Comparison of ENCODE assay signal across 20 mouse cellular contexts in genomic region chr1:106273801-106274200, GRCm38 (mm10).
"Had no signal": no experiment of that assay in that cellular context is flagged by ENCODE, and none has a peak within 500 bp of the region (broad histone marks: within the 10 kb centered on the region; RNA-seq: fewer than 3 reads in every experiment).

No protein-coding gene starts in this region.

- H3K27ac ChIP-seq: liver, embryonic 15.5 days; lung, embryonic 15.5 days; macrophage; midbrain, embryonic 12.5 days; midbrain, embryonic 15.5 days; neural tube, embryonic 12.5 days; stomach, embryonic 15.5 days; stomach, postnatal 0 days had no signal

- H3K36me3 ChIP-seq: liver, embryonic 15.5 days; lung, embryonic 15.5 days; midbrain, embryonic 12.5 days; midbrain, embryonic 15.5 days; neural tube, embryonic 12.5 days; stomach, embryonic 15.5 days had no signal

- H3K4me2 ChIP-seq: liver, embryonic 15.5 days; lung, embryonic 15.5 days; midbrain, embryonic 12.5 days; midbrain, embryonic 15.5 days; neural tube, embryonic 12.5 days; stomach, embryonic 15.5 days had no signal

- H3K9me3 ChIP-seq: liver, embryonic 15.5 days; lung, embryonic 15.5 days; megakaryocyte, embryonic 14.5 days; midbrain, embryonic 12.5 days; midbrain, embryonic 15.5 days; neural tube, embryonic 12.5 days; stomach, embryonic 15.5 days had no signal

- H3K27me3 ChIP-seq: liver, embryonic 15.5 days; lung, embryonic 15.5 days; megakaryocyte, embryonic 14.5 days; midbrain, embryonic 12.5 days; midbrain, embryonic 15.5 days; neural tube, embryonic 12.5 days; stomach, embryonic 15.5 days had no signal

- DNase-seq: liver, postnatal 0 days; lung, adult 2 months; lung, postnatal 14 days; right cerebral cortex, adult 18-20 months; right cerebral cortex, postnatal 25 days; right cerebral cortex, postnatal 4 days; spleen, adult 18-20 months; thymus, adult 2 months; thymus, postnatal 25 days; thymus, postnatal 4 days had no signal

- ATAC-seq: liver, postnatal 0 days; lung, postnatal 0 days; midbrain, embryonic 15.5 days had no signal

- H3K4me3 ChIP-seq: liver, embryonic 15.5 days; lung, embryonic 15.5 days; megakaryocyte, embryonic 14.5 days; midbrain, embryonic 12.5 days; midbrain, embryonic 15.5 days; neural tube, embryonic 12.5 days; stomach, embryonic 15.5 days had no signal

- H3K9ac ChIP-seq: liver, embryonic 15.5 days; liver, postnatal 0 days; lung, embryonic 15.5 days; midbrain, embryonic 12.5 days; midbrain, embryonic 15.5 days; neural tube, embryonic 12.5 days; stomach, embryonic 15.5 days had no signal

- H3K4me1 ChIP-seq: liver, embryonic 15.5 days; stomach, embryonic 15.5 days had no signal
